Mouse (Mus musculus) common myeloid progenitor, adult 5-6 weeks (primary cell): ENCODE measurements around the gene Fam102a. TPM values are rescaled to one million over a fixed set of nuclear protein-coding genes. Genes with fewer than 3 reads are reported as not detected.

Experiments
- ATAC-seq: replicated peaks from 2 replicates; pipeline ENCODE4 v1.8.0; 2016; ENCODE audit warnings: low read depth, mild to moderate bottlenecking, moderate TSS enrichment, inconsistent platforms; ENCODE audit not compliant: poor library complexity, severe bottlenecking
- total RNA-seq: library from RNA; stranded (forward); fragments of 200-1000, 187-1606 nt; gene quantifications from 2 replicates; pipeline ENCODE4 v1.2.3, GENCODE M21; 2017

Fam102a gene
- total RNA-seq, 1 experiment from 2014 or later, result 3.6 TPM

- peak; percentile 28; the same call in 1 of the 2 replicates for ATAC-seq
These were observed 66.4 kb downstream of the Fam102a start for GRCm38 (mm10) chr2:32601417-32602065.

GRCm38 (mm10) chr2:32602600-32603054 is 67.5 kb downstream of the Fam102a start:
- peak; percentile 67 for ATAC-seq

- no peak for ATAC-seq
These were observed 69.5 kb downstream of the Fam102a start for GRCm38 (mm10) chr2:32604631-32605030.

GRCm38 (mm10) chr2:32606161-32607142 is 71.3 kb downstream of the Fam102a start:
- peak; percentile 48 for ATAC-seq

GRCm38 (mm10) chr2:32607262-32607947 is 72.3 kb downstream of the Fam102a start:
- peak; percentile 19 for ATAC-seq

- ATAC-seq, result peak; percentile 72
These were observed 73.1 kb downstream of the Fam102a start for GRCm38 (mm10) chr2:32608141-32608777.

- no peak; the same call in none of the 2 replicates for ATAC-seq
These were observed 73.8 kb downstream of the Fam102a start for GRCm38 (mm10) chr2:32608778-32609435.

GRCm38 (mm10) chr2:32610610-32611229 is 75.6 kb downstream of the Fam102a start:
- no peak for ATAC-seq

- ATAC-seq, result no peak
These were observed 77.1 kb downstream of the Fam102a start for GRCm38 (mm10) chr2:32612274-32612673.

GRCm38 (mm10) chr2:32617109-32617508 is 82.0 kb downstream of the Fam102a start:
- no peak for ATAC-seq

GRCm38 (mm10) chr2:32617601-32618000 is 82.5 kb downstream of the Fam102a start:
- ATAC-seq, result no peak

- ATAC-seq, result no peak
These were observed 82.9 kb downstream of the Fam102a start for GRCm38 (mm10) chr2:32618051-32618450.

Other genes starting within 250 kb of the Fam102a start
- 42.8 and 48.4 TPM in 2 replicates for gene Golga2, start 247.9 kb upstream of the Fam102a start, total RNA-seq
- 324 and 355 TPM in 2 replicates for gene Swi5, start 247.3 kb upstream of the Fam102a start, total RNA-seq
- 64.1 and 76.5 TPM in 2 replicates for gene Ciz1, start 183.0 kb upstream of the Fam102a start, total RNA-seq
- gene Dnm1, start 182.0 kb upstream of the Fam102a start, total RNA-seq, result not detected in 2 replicates
- gene 1110008P14Rik, start 153.4 kb upstream of the Fam102a start, total RNA-seq, result 2.1 and 6.5 TPM in 2 replicates
- gene Lcn2, start 147.1 kb upstream of the Fam102a start, total RNA-seq, result 17.2 and 22.0 TPM in 2 replicates
- 7.1 and 8.6 TPM in 2 replicates for gene Ptges2, start 139.4 kb upstream of the Fam102a start, total RNA-seq
- 2.8 and 3.3 TPM in 2 replicates for gene Naif1, start 84.9 kb upstream of the Fam102a start, total RNA-seq
- gene Slc25a25, start 83.9 kb upstream of the Fam102a start, total RNA-seq, result 7.9 and 12.7 TPM in 2 replicates
- gene Dpm2, start 35.5 kb downstream of the Fam102a start, total RNA-seq, result 37.1 and 40.5 TPM in 2 replicates
- gene Pip5kl1, start 39.5 kb downstream of the Fam102a start, total RNA-seq, result not detected in 2 replicates
- not detected in 2 replicates for gene 9430097D07Rik, start 40.4 kb downstream of the Fam102a start, total RNA-seq
- 25.7 and 28.8 TPM in 2 replicates for gene St6galnac4, start 51.8 kb downstream of the Fam102a start, total RNA-seq
- 12.7 and 22.9 TPM in 2 replicates for gene St6galnac6, start 64.4 kb downstream of the Fam102a start, total RNA-seq
- 3.5 TPM in 2 replicates for gene Ak1, start 86.4 kb downstream of the Fam102a start, total RNA-seq
- gene Eng, start 111.3 kb downstream of the Fam102a start, total RNA-seq, result 17.8 and 24.0 TPM in 2 replicates
- 27.2 and 39.8 TPM in 2 replicates for gene Fpgs, start 168.8 kb downstream of the Fam102a start, total RNA-seq
- 48.2 and 61.3 TPM in 2 replicates for gene Cdk9, start 177.7 kb downstream of the Fam102a start, total RNA-seq
- gene Sh2d3c, start 185.7 kb downstream of the Fam102a start, total RNA-seq, result 13.7 and 19.3 TPM in 2 replicates
- gene 6330409D20Rik, start 205.7 kb downstream of the Fam102a start, total RNA-seq, result not detected in 2 replicates
- 19.2 and 19.9 TPM in 2 replicates for gene Tor2a, start 221.9 kb downstream of the Fam102a start, total RNA-seq
- not detected in 2 replicates for gene Ttc16, start 240.3 kb downstream of the Fam102a start, total RNA-seq
- 1.3 and 4.0 TPM in 2 replicates for gene Ptrh1, start 240.5 kb downstream of the Fam102a start, total RNA-seq
- gene Cfap157, start 249.1 kb downstream of the Fam102a start, total RNA-seq, result not detected in 2 replicates